Mouse (Mus musculus) cerebellum, adult 11 months (tissue): ENCODE measurements around the gene Zfp655.
A peak's percentile ranks its signal among the peaks of the same experiment; 100 is the strongest.
"Not testable (repeated sequence)": the region's sequence is repeated elsewhere in the genome, so short reads cannot be mapped to it uniquely, and the experiment has no call there.

Experiments used
- DNase-seq: peaks from one replicate; pipeline ENCODE4 v3.0.0; 2022

Gene Zfp655

GRCm38 (mm10) chr5:145231367-145231871, at the start of gene Zfp655:
TSS of gene Zfp655 (plus strand) at chr5:145231715.
- peak; percentile 96 for DNase-seq

GRCm38 (mm10) chr5:145185244-145185643, 46.3 kb upstream of the Zfp655 start:
- DNase-seq, result no peak

- DNase-seq, result no peak
These were observed 42.1 kb upstream of the Zfp655 start for GRCm38 (mm10) chr5:145189416-145189815.

- DNase-seq, result no peak
These were observed 41.1 kb upstream of the Zfp655 start for GRCm38 (mm10) chr5:145190373-145190772.

GRCm38 (mm10) chr5:145190875-145191798, 40.4 kb upstream of the Zfp655 start:
- DNase-seq, result peak; percentile 85

- no peak for DNase-seq
These were observed 39.6 kb upstream of the Zfp655 start, which contains the start of gene Atp5j2 for GRCm38 (mm10) chr5:145191962-145192361. TSS of gene Atp5j2 (minus strand) at chr5:145192062.

- DNase-seq, result no peak
These were observed 31.1 kb upstream of the Zfp655 start for GRCm38 (mm10) chr5:145200387-145200786.

- peak; percentile 67 for DNase-seq
These were observed 30.1 kb upstream of the Zfp655 start, which contains the start of gene Zkscan14 for GRCm38 (mm10) chr5:145201321-145201991. TSS of gene Zkscan14 (minus strand) at chr5:145201868.

- no peak for DNase-seq
These were observed 29.1 kb upstream of the Zfp655 start for GRCm38 (mm10) chr5:145202446-145202845.

GRCm38 (mm10) chr5:145203936-145204691, 27.4 kb upstream of the Zfp655 start, which contains the start of gene Zkscan5:
TSS of gene Zkscan5 (plus strand) at chr5:145204562.
- DNase-seq, result peak; percentile 98

GRCm38 (mm10) chr5:145205041-145205440, 26.5 kb upstream of the Zfp655 start:
- no peak for DNase-seq

GRCm38 (mm10) chr5:145207385-145207784, 24.1 kb upstream of the Zfp655 start:
- DNase-seq, result no peak

GRCm38 (mm10) chr5:145207954-145208353, 23.6 kb upstream of the Zfp655 start:
- DNase-seq, result no peak

- not testable (repeated sequence) for DNase-seq
These were observed 23.1 kb upstream of the Zfp655 start for GRCm38 (mm10) chr5:145208391-145208790.

- no peak for DNase-seq
These were observed 20.2 kb upstream of the Zfp655 start for GRCm38 (mm10) chr5:145211340-145211739.

GRCm38 (mm10) chr5:145212216-145212615, 19.3 kb upstream of the Zfp655 start:
- DNase-seq, result no peak

- no peak for DNase-seq
These were observed 18.0 kb upstream of the Zfp655 start for GRCm38 (mm10) chr5:145213505-145213904.

- DNase-seq, result no peak
These were observed 16.8 kb upstream of the Zfp655 start for GRCm38 (mm10) chr5:145214679-145215078.

GRCm38 (mm10) chr5:145217746-145218145, 13.8 kb upstream of the Zfp655 start:
- no peak for DNase-seq

- DNase-seq, result no peak
These were observed 13.3 kb upstream of the Zfp655 start for GRCm38 (mm10) chr5:145218206-145218605.

- no peak for DNase-seq
These were observed 12.8 kb upstream of the Zfp655 start for GRCm38 (mm10) chr5:145218671-145219070.

- DNase-seq, result no peak
These were observed 11.5 kb upstream of the Zfp655 start for GRCm38 (mm10) chr5:145219981-145220380.

GRCm38 (mm10) chr5:145222840-145223239, 8.7 kb upstream of the Zfp655 start:
- DNase-seq, result no peak
